Mouse (Mus musculus) cerebellum, adult 18-20 months (tissue): ENCODE measurements around the gene Fmnl2.

Experiments
- DNase-seq, 2 experiments: peaks; one replicate each; pipeline ENCODE4 v3.0.0; 2021

Fmnl2 gene

DNA sequence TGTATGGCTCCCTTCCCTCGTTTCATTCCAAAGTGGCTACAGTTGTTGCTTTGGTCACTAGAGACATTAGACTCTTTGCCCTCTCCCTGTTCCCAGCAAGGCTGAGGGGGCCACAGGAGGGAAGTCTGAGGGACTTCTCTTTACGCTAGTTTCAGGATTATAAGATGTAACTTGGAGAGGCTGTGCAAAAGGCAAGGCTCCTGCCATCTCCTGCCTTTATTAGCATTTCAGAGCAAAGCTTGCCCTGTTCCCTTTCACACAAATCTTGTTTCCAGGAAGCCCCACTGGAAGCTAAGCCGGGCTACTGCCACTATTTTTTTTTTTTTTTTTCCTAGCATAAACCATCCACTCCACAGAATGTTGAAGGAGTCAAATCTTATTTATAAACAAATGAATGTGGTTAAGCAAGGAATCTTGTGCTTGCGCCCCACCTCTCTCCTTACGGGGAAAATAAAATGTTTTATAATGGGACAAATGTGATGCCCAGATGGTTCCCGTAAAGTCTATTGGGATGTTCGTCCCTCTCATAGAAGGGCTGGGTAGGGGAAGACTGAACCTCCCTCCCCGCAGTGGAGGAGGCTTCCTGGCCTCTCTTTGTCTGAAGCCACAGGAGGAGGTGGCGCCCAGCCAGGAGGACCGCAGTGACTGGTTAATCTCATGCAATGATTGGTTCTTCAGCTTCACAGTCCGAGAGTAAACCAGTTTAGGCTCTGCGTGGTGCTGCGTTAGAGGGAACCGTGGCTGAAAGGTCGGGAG lies 101.1 kb downstream of the Fmnl2 start:
- DNase-seq = peak; percentile 90 to 92

DNA sequence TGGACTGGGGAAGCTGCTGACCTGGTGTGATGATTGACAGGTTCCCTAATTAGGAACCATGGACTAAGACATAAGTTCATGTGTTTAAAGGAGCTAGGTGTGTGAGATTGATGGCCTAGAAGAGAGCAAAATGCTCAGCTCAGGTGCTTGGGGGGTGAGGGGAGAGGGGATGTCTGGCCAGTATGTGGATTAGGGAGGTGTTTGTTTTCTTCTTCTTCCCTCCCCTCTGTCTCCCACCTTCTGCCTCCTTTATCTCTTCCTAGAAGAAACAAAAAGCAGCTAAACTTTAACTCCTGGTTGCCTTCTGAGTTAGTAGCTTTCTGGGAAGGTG lies 101.6 kb downstream of the Fmnl2 start:
- no peak for DNase-seq

- no peak for DNase-seq
Observed at GRCm38 (mm10) chr2:52959982-52960381, 102.3 kb downstream of the Fmnl2 start.

DNA sequence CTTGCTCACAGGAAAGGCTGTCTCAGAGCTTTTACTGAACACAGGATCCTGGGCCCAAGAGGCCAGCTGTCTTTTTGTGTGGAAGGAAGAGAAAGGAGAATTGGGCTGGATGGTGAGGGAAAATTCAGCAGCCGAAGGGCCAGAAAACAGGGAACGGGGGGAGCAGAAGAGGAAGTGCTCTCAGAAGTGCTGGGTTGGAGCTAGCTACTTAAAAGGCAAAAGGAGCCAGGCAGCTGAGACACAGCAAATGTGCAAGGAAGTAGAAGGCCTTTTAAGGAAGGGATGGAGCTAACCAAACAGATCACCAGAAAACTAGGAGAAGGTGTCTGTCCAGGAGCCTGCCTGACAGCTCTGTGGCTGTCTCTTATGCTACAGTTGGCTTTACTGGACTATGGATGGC lies 103.0 kb downstream of the Fmnl2 start:
- no peak for DNase-seq

DNA sequence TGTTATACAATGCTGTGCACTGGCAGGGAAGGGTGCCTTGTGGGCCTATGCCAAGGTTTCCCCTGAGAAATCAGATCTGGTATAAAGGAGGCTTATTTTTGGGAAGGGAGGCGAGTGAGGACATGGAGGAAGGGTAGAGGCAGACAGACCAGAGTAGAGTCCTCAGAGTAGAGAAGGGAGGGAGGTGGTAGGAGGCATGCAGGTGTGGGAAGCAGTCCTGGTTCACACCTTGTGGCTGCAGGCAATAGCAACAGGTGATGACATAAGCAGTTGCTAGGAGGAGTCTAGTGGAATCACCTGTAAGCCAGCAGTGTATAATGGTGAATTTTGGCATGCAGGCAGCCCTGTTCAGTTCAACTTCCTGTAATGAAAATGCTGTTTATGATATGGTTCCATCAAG lies 105.8 kb downstream of the Fmnl2 start:
- DNase-seq = no peak

GRCm38 (mm10) chr2:52964386-52964928 lies 106.8 kb downstream of the Fmnl2 start:
- no peak for DNase-seq

GRCm38 (mm10) chr2:52966227-52966626 lies 108.6 kb downstream of the Fmnl2 start:
- DNase-seq = no peak

- DNase-seq = peak; percentile 60 to 69
Observed at GRCm38 (mm10) chr2:52966820-52967460, 109.3 kb downstream of the Fmnl2 start.

DNA sequence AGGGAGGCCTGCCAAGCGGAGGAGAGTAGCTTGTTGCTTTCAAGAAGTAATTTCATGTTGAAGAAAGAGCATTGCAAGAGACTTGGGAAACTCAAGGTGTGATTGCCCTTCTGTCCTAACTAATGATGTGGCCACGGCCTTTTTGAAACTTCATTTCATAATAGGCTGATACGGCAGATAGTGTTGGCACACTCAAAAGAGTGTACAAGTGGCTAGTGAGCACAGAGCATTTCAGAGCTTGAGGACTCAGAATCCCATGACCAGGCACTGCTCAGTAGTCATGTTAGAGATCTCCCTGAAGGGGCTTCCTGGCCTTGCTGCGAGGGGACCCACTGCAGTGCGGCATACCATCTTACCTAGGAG lies 109.8 kb downstream of the Fmnl2 start:
- DNase-seq = no peak

- DNase-seq = no peak
Observed at GRCm38 (mm10) chr2:52968884-52969283, 111.2 kb downstream of the Fmnl2 start.

DNA sequence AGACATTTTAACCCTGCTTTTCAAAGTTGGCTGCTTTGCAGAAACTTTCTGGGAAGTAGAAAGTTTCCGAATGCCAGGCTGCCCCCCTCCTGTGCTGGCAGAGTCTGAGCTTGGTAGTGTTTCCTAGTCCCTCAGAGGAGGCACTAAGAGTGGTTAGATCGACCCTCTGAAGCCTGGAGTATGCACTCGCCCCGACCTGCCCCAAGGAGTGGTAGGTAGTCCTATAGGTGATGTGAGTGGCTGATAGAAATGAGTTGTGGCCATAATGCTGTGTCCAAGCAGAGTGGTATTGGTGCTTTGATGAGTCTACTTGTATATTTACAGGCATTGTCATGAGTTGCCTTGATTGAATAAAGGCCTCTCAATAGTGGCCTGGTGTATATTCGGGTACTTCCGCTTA lies 116.4 kb downstream of the Fmnl2 start:
- DNase-seq = no peak

DNA sequence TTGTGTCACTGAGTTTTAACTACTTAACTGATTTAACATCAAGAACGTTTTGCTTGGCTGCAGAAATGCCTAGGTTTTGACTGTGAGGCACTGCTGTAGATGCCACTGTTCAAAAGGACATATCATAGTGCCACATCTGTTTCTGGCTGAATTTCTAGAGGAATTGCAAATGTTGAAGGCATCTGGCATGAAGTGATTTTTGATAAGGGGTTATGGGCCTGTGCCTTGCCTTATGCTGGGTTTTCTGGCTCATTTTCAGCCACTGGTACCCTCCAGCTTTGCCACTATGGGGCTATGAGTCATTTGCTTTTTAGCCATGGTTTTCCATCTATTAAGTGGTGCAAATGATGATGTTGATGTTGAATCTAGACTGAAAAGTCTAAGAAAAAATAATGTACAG lies 117.1 kb downstream of the Fmnl2 start:
- no peak for DNase-seq

GRCm38 (mm10) chr2:52977921-52978675 lies 120.4 kb downstream of the Fmnl2 start:
- DNase-seq = no peak

DNA sequence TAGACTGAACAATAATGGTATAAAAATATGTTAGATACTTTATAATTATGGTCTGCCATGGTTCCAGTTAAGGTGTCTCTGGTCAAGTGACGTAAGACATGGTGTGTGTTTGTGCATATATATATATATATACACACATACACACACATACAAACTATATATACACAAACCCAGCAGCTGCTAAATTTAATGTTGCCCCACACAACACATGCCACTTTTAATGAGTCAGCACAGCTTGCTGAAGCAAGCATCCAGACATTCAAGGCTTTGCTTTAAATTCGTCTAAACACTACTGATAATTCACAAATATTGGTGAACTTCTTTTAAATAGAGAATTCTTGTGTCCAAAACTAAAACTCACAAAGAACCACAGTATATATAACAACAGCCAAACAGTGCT lies 121.1 kb downstream of the Fmnl2 start:
- DNase-seq = no peak

DNA sequence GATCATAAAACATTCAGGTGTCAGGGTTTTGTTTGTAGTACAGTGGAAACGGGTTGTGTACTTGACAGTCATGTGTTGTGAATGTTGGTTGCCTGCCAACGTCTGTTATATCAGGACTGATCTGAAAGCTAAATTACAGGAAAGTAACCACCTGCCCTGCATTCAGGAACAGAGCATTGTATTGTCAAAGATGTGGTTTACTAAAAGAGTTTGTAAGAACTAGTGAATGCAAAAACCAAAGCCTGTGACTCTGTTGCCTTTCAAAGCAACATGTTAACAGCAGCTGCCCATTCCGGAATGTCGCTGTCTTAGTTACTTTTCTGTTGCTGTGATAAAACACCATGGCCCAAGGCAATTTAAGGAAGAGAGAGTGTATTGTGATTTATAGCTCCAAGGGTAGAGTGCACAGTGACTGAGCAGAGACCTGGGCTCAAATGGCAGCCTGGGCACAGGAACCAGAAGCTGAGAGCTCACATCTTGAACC lies 121.7 kb downstream of the Fmnl2 start:
- DNase-seq = peak in 1 of 2 experiments; percentile 38

DNA sequence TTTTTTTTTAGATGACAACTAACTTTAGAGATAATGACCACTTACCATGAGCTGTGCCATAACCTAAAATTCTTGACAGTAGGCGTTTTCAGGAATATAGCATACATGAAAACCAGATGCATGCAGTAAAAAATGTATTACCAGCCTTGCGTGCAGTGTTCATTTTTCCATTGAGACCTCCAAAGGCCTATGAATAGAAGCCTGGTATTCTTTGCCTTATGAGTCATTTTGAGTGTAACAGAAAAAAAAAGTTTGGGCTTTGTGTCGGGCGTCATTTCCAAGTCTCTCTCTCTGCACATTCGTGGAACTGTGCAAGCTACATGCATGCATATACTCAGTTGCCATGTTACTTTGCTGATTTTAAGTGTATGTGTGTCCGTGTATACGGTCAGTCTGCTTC lies 123.5 kb downstream of the Fmnl2 start:
- no peak for DNase-seq

GRCm38 (mm10) chr2:52981595-52981994 lies 123.9 kb downstream of the Fmnl2 start:
- no peak for DNase-seq

GRCm38 (mm10) chr2:52982502-52982901 lies 124.8 kb downstream of the Fmnl2 start:
- no peak for DNase-seq

DNA sequence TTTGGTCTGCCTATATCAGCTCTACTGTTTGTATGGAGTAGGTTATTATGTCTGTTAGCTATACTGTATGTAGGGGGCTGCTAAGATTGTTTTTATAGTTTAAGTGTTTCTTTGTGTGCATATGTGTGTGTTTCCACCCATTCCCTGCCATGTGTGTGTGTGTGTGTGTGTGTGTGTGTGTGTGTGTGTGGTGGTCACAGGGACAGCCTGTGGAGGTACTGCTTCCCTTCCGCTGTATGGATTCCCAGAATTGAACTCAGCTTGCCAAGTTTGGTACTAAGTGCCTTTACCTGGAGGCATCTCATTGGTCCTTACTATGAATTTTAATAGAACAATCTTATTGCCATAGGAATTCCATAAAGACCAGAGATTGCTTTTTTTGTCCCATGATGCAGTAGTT lies 126.9 kb downstream of the Fmnl2 start:
- no peak for DNase-seq

- peak; percentile 59 to 70 for DNase-seq
Observed at GRCm38 (mm10) chr2:52985167-52985566, 127.5 kb downstream of the Fmnl2 start.

DNA sequence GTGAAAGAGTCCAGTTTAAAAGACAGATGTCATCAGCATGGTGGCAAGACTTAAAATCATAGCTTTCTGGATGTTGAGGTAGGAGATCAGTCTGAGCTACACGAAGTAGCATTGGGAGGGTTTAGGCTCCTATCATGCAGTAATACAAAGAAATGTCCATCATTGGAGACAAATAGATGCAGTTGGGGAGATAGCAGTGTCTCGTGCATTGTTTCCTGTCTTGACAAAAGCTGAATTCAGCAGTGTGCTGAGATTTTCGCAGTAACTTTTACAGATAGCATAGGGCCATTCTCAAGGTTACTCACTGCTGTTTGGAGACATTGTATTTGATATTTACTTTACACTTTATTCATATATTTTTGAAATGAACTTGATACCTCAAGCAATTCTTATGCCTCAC lies 128.7 kb downstream of the Fmnl2 start:
- DNase-seq = no peak

- no peak for DNase-seq
Observed at GRCm38 (mm10) chr2:52987035-52987434, 129.4 kb downstream of the Fmnl2 start.

- DNase-seq = no peak
Observed at GRCm38 (mm10) chr2:52987637-52988295, 130.1 kb downstream of the Fmnl2 start.
